Mouse (Mus musculus) cerebellum, adult 2 months (tissue): ENCODE measurements around the gene Sppl2c.

Experiments used
- CTCF ChIP-seq: fragments of 200-500 bp; IDR thresholded peaks from 2 replicates; pipeline ENCODE4 v1.5.1; 2011; ENCODE audit warnings: low read depth, mild to moderate bottlenecking, control low read depth, low read length, moderate library complexity, borderline replicate concordance; ENCODE audit not compliant: insufficient read depth
- POLR2A ChIP-seq: fragments of 200-500 bp; IDR thresholded peaks from 2 replicates; pipeline ENCODE4 v1.6.1; 2011; ENCODE audit warnings: low read length, control low read depth, borderline replicate concordance; ENCODE audit not compliant: insufficient read depth

DNA sequence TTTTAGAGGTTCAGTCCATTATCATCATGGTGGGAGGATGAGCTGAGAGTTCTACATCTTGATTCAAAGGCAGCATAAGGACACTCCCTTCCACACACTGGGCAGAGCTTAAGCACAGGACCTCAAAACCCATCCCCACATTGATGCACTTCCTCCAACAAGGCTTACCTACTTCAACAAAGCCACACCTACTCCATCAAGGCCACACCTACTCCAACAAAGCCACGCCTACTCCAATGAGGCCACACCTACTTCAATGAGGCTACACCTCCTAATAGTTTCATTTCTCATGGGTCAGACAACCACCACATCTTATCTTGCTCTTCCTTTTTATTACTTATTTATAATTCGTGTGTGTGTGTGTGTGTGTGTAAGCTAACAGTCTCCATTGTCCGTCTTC lies 22.9 kb downstream of the Sppl2c start:
- TF ChIP-seq CTCF (no peak), POLR2A (no peak)
